8 mouse cellular contexts compared by ENCODE assay signal in the genomic region with DNA sequence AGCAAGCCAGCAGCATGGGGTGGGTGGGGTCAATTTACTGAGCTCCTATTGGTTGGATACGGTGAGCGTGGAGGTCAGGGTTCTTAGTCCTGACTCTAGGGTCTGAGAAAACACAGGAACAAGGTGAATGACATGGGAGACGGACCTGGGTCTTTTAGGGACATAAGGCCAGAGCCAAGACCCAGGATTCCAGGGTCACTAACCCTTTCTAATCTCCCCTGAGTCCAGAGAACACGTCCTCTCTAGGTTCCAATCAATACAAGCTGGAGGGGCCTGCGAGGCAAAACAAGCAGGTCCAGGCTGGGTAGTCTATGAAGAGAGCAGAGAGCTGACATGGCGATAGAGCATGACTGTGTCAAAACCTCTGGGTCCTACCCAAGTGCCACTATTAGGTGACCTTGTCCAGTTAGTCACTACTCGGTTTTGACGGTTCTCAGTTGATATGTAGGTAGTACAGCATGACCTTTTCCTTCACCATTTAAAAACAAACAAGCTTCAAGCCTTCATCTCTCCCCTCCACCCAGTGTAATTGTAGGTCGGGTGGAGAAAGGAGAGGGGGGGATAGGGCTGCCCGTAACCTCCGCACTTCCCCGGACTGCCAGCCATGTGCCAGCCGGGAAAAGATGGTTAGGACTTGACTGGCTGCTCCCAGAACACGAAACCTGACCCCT. TPM values are rescaled to one million over a fixed set of nuclear protein-coding genes. Genes with fewer than 3 reads are reported as not detected.
A peak's percentile ranks its signal among the peaks of the same experiment; 100 is the strongest.
DNase-seq lines count a peak whose midpoint lies in the region; ATAC-seq and TF ChIP-seq lines count a peak whose summit lies in the region.

No protein-coding gene starts in this region.

- H3K36me3 ChIP-seq in heart, embryonic 16.5 days (ENCODE audit: control insufficient read depth, insufficient read depth) = peaks cover 27% of the 10 kb centered on the region
- H3K36me3 ChIP-seq in limb, embryonic 10.5 days = no peaks in the 10 kb centered on the region

- H3K4me2 ChIP-seq in heart, embryonic 16.5 days (ENCODE audit: low read depth, low read length) = peak overlapping the region; percentile 98

- H3K27ac ChIP-seq in bone marrow, adult 2 months (ENCODE audit: control insufficient read depth, insufficient read depth, low read depth, low read length, poor library complexity) = no peak overlapping the region
- H3K27ac ChIP-seq in heart, embryonic 16.5 days (ENCODE audit: low read length) = peak overlapping the region; percentile 98
- peak overlapping the region; percentile 77 for H3K27ac ChIP-seq in limb, embryonic 10.5 days
- peak overlapping the region; percentile 71 for H3K27ac ChIP-seq in olfactory bulb, adult 2 months (ENCODE audit: insufficient read depth, low read depth, low read length)

- H3K4me1 ChIP-seq in bone marrow, adult 2 months (ENCODE audit: control insufficient read depth, insufficient read depth, low read length) = no peaks in the 10 kb centered on the region; the same call in 1 of the 2 replicates
- H3K4me1 ChIP-seq in heart, embryonic 16.5 days (ENCODE audit: control insufficient read depth, insufficient read depth, low read length) = peaks cover 22% of the 10 kb centered on the region
- peaks cover 23% of the 10 kb centered on the region for H3K4me1 ChIP-seq in limb, embryonic 10.5 days
- peaks cover 23% of the 10 kb centered on the region for H3K4me1 ChIP-seq in olfactory bulb, adult 2 months (ENCODE audit: control insufficient read depth, insufficient read depth, low read length)

- DNase-seq in gastrocnemius, adult 18-20 months (ENCODE audit: low spot score) = peak; percentile 65
- no peak for DNase-seq in gastrocnemius, postnatal 25 days
- no peak for DNase-seq in limb, embryonic 10.5 days (ENCODE audit: low spot score)
- DNase-seq in spleen, postnatal 36 days (ENCODE audit: low spot score in 2 of 2) = no peak

- TF ChIP-seq POLR2A in bone marrow, adult 2 months (IDR thresholded peaks at IDR 0.05; ENCODE audit: borderline replicate concordance, control insufficient read depth, low read depth, low read length) = no peak
- no peak for TF ChIP-seq POLR2A in olfactory bulb, adult 2 months (IDR thresholded peaks at IDR 0.05; ENCODE audit: insufficient read depth, low read depth, low read length)

- H3K9ac ChIP-seq in heart, embryonic 16.5 days (ENCODE audit: low read length) = peak overlapping the region; percentile 93

- ATAC-seq in heart, embryonic 16.5 days (replicated peaks; ENCODE audit: extremely low read depth, insufficient read depth, low FRiP score) = no peak
- ATAC-seq in monocyte, adult 5-6 weeks (replicated peaks; ENCODE audit: insufficient number of reproducible peaks, low FRiP score, low TSS enrichment, poor library complexity, severe bottlenecking) = no peak

- H3K4me3 ChIP-seq in bone marrow, adult 2 months (replicated peaks; ENCODE audit: control insufficient read depth, low read depth, low read length) = peak overlapping the region; percentile 64
- H3K4me3 ChIP-seq in heart, embryonic 16.5 days (ENCODE audit: low read length) = peak overlapping the region; percentile 56
- H3K4me3 ChIP-seq in limb, embryonic 10.5 days = peak overlapping the region; percentile 71
- H3K4me3 ChIP-seq in olfactory bulb, adult 2 months (ENCODE audit: insufficient read depth, low read depth, low read length) = peak overlapping the region; percentile 79

- 19% methylated on average over 14 of the region's 14 CpGs for WGBS in bone marrow, adult 2 months
- 8% methylated on average over 14 of the region's 14 CpGs for WGBS in heart, embryonic 16.5 days
- WGBS in limb, embryonic 10.5 days = 4% methylated on average over 14 of the region's 14 CpGs
- WGBS in olfactory bulb, adult 2 months = 19% methylated on average over 14 of the region's 14 CpGs

- no peak for TF ChIP-seq CTCF in bone marrow, adult 2 months (IDR thresholded peaks at IDR 0.05; ENCODE audit: control insufficient read depth, insufficient read depth, low read length)
- TF ChIP-seq CTCF in olfactory bulb, adult 2 months (IDR thresholded peaks at IDR 0.05; ENCODE audit: insufficient read depth, low read depth, low read length) = no peak

- H3K27me3 ChIP-seq in heart, embryonic 16.5 days (ENCODE audit: control insufficient read depth, insufficient read depth, low read length) = no peaks in the 10 kb centered on the region
- peaks cover 47% of the 10 kb centered on the region for H3K27me3 ChIP-seq in limb, embryonic 10.5 days (ENCODE audit: low read depth, poor library complexity, severe bottlenecking)

- H3K9me3 ChIP-seq in heart, embryonic 16.5 days (replicated peaks; ENCODE audit: control insufficient read depth, low read length) = no peaks in the 10 kb centered on the region
- no peaks in the 10 kb centered on the region for H3K9me3 ChIP-seq in limb, embryonic 10.5 days (replicated peaks)

RNA-seq across cellular contexts. Expression of gene Ndrg2, which starts 1.4 kb away (rescaled TPM):
- 1,000 to 10,000 TPM; 1,941 to 1,973 TPM for total RNA-seq in gastrocnemius, adult 18-20 months (2021)
- 1,000 to 10,000 TPM; 1,373 to 1,538 TPM for total RNA-seq in gastrocnemius, postnatal 25 days (2021)
- polyA plus RNA-seq in bone marrow, adult 2 months (2011; ENCODE audit: insufficient read depth, insufficient read length, low replicate concordance, missing spikeins) = 13.5 and 24.9 TPM in 2 replicates
- 421 and 437 TPM in 2 replicates for polyA plus RNA-seq in heart, embryonic 16.5 days (2015; fragmentation: Nextera tagmentation; extraction: Ambion mirVana)
- polyA plus RNA-seq in limb, embryonic 10.5 days (2016; fragmentation: Nextera tagmentation; extraction: Ambion mirVana) = 5.0 and 8.3 TPM in 2 replicates
- 1,444 TPM in 1 of 2 replicates, not detected in the other for polyA plus RNA-seq in olfactory bulb, adult 2 months (2012; ENCODE audit: insufficient read depth, insufficient read length, low replicate concordance, missing spikeins)
- total RNA-seq in monocyte, adult 5-6 weeks (2017) = 0.43 to 9.4 TPM (median 1.3 TPM) in 3 replicates

RNA-seq across cellular contexts. Expression of gene Tppp2, which starts 5.7 kb away (rescaled TPM):
- total RNA-seq in gastrocnemius, adult 18-20 months (2021) = 1 to 10 TPM; 2.2 to 2.7 TPM
- total RNA-seq in gastrocnemius, postnatal 25 days (2021) = 1 to 10 TPM in 1 of 2 experiments, under 1 TPM in 1; 0.62 to 1.1 TPM
- not detected in 2 replicates for polyA plus RNA-seq in bone marrow, adult 2 months (2011; ENCODE audit: insufficient read depth, insufficient read length, low replicate concordance, missing spikeins)
- polyA plus RNA-seq in heart, embryonic 16.5 days (2015; fragmentation: Nextera tagmentation; extraction: Ambion mirVana) = not detected in 2 replicates
- polyA plus RNA-seq in limb, embryonic 10.5 days (2016; fragmentation: Nextera tagmentation; extraction: Ambion mirVana) = not detected in 2 replicates
- polyA plus RNA-seq in olfactory bulb, adult 2 months (2012; ENCODE audit: insufficient read depth, insufficient read length, low replicate concordance, missing spikeins) = not detected in 2 replicates
- 2.5 TPM in 1 of 3 replicates, not detected in the others for total RNA-seq in monocyte, adult 5-6 weeks (2017)

RNA-seq across cellular contexts. Expression of gene Rnase13, which starts 10.0 kb away (rescaled TPM):
- total RNA-seq in gastrocnemius, adult 18-20 months (2021) = not detected
- total RNA-seq in gastrocnemius, postnatal 25 days (2021) = not detected
- not detected in 2 replicates for polyA plus RNA-seq in bone marrow, adult 2 months (2011; ENCODE audit: insufficient read depth, insufficient read length, low replicate concordance, missing spikeins)
- polyA plus RNA-seq in heart, embryonic 16.5 days (2015; fragmentation: Nextera tagmentation; extraction: Ambion mirVana) = not detected in 2 replicates
- polyA plus RNA-seq in limb, embryonic 10.5 days (2016; fragmentation: Nextera tagmentation; extraction: Ambion mirVana) = not detected in 2 replicates
- not detected in 2 replicates for polyA plus RNA-seq in olfactory bulb, adult 2 months (2012; ENCODE audit: insufficient read depth, insufficient read length, low replicate concordance, missing spikeins)
- total RNA-seq in monocyte, adult 5-6 weeks (2017) = not detected in 3 replicates

RNA-seq across cellular contexts. Expression of gene Slc39a2, which starts 19.8 kb away (rescaled TPM):
- under 1 TPM; 0.33 to 0.57 TPM for total RNA-seq in gastrocnemius, adult 18-20 months (2021)
- total RNA-seq in gastrocnemius, postnatal 25 days (2021) = under 1 TPM; 0.46 to 0.54 TPM
- 3.6 and 7.2 TPM in 2 replicates for polyA plus RNA-seq in bone marrow, adult 2 months (2011; ENCODE audit: insufficient read depth, insufficient read length, low replicate concordance, missing spikeins)
- polyA plus RNA-seq in heart, embryonic 16.5 days (2015; fragmentation: Nextera tagmentation; extraction: Ambion mirVana) = 0.31 and 0.38 TPM in 2 replicates
- polyA plus RNA-seq in limb, embryonic 10.5 days (2016; fragmentation: Nextera tagmentation; extraction: Ambion mirVana) = 0.31 and 0.39 TPM in 2 replicates
- not detected in 2 replicates for polyA plus RNA-seq in olfactory bulb, adult 2 months (2012; ENCODE audit: insufficient read depth, insufficient read length, low replicate concordance, missing spikeins)
- not detected in 3 replicates for total RNA-seq in monocyte, adult 5-6 weeks (2017)

RNA-seq across cellular contexts. Expression of gene Mettl17, which starts 27.9 kb away (rescaled TPM):
- total RNA-seq in gastrocnemius, adult 18-20 months (2021) = 10 to 100 TPM; 12.2 to 19.5 TPM
- 10 to 100 TPM in 1 of 2 experiments, 1 to 10 TPM in 1; 9.3 to 15.8 TPM for total RNA-seq in gastrocnemius, postnatal 25 days (2021)
- 20.8 and 25.1 TPM in 2 replicates for polyA plus RNA-seq in bone marrow, adult 2 months (2011; ENCODE audit: insufficient read depth, insufficient read length, low replicate concordance, missing spikeins)
- 37.8 and 42.1 TPM in 2 replicates for polyA plus RNA-seq in heart, embryonic 16.5 days (2015; fragmentation: Nextera tagmentation; extraction: Ambion mirVana)
- polyA plus RNA-seq in limb, embryonic 10.5 days (2016; fragmentation: Nextera tagmentation; extraction: Ambion mirVana) = 48.6 and 54.1 TPM in 2 replicates
- not detected in 2 replicates for polyA plus RNA-seq in olfactory bulb, adult 2 months (2012; ENCODE audit: insufficient read depth, insufficient read length, low replicate concordance, missing spikeins)
- total RNA-seq in monocyte, adult 5-6 weeks (2017) = 16.1 to 24.4 TPM (median 21.4 TPM) in 3 replicates
